Mouse (Mus musculus): ENCODE data around the gene Aff3.

The Aff3 gene

GRCm38 (mm10) chr1:38541536-38541935 lies 123.2 kb downstream of the Aff3 start:
- DNase-seq (ENCODE audit: low spot score): no peak

GRCm38 (mm10) chr1:38536929-38537540 lies 127.7 kb downstream of the Aff3 start:
- DNase-seq (ENCODE audit: low spot score): no peak

- no peak for DNase-seq (ENCODE audit: low spot score)
Observed at GRCm38 (mm10) chr1:38532581-38532980, 132.2 kb downstream of the Aff3 start.

- no peak for DNase-seq (ENCODE audit: low spot score)
Observed at GRCm38 (mm10) chr1:38528607-38529006, 136.1 kb downstream of the Aff3 start.

GRCm38 (mm10) chr1:38526568-38526967 lies 138.2 kb downstream of the Aff3 start:
- DNase-seq (ENCODE audit: low spot score): no peak

- no peak for DNase-seq (ENCODE audit: low spot score)
Observed at GRCm38 (mm10) chr1:38521651-38522050, 143.1 kb downstream of the Aff3 start.

- no peak for DNase-seq (ENCODE audit: low spot score)
Observed at GRCm38 (mm10) chr1:38516225-38516624, 148.5 kb downstream of the Aff3 start.

- DNase-seq (ENCODE audit: low spot score): no peak
Observed at GRCm38 (mm10) chr1:38514634-38515011, 150.1 kb downstream of the Aff3 start.

- peak; percentile 63 for DNase-seq (ENCODE audit: low spot score)
Observed at GRCm38 (mm10) chr1:38513970-38514633, 150.7 kb downstream of the Aff3 start.

- peak; percentile 67 for DNase-seq (ENCODE audit: low spot score)
Observed at GRCm38 (mm10) chr1:38512258-38513081, 152.3 kb downstream of the Aff3 start.

- DNase-seq (ENCODE audit: low spot score): peak; percentile 56
Observed at GRCm38 (mm10) chr1:38511076-38511475, 153.7 kb downstream of the Aff3 start.

- no peak for DNase-seq (ENCODE audit: low spot score)
Observed at GRCm38 (mm10) chr1:38509301-38509700, 155.5 kb downstream of the Aff3 start.

- DNase-seq (ENCODE audit: low spot score): no peak
Observed at GRCm38 (mm10) chr1:38507636-38508179, 157.0 kb downstream of the Aff3 start.

- no peak for DNase-seq (ENCODE audit: low spot score)
Observed at GRCm38 (mm10) chr1:38506396-38506795, 158.4 kb downstream of the Aff3 start.

GRCm38 (mm10) chr1:38503431-38504089 lies 161.2 kb downstream of the Aff3 start:
- no peak for DNase-seq (ENCODE audit: low spot score)

GRCm38 (mm10) chr1:38502797-38503196 lies 162.0 kb downstream of the Aff3 start:
- DNase-seq (ENCODE audit: low spot score): no peak

GRCm38 (mm10) chr1:38501231-38501630 lies 163.5 kb downstream of the Aff3 start:
- DNase-seq (ENCODE audit: low spot score): no peak

- DNase-seq (ENCODE audit: low spot score): no peak
Observed at GRCm38 (mm10) chr1:38499500-38499899, 165.3 kb downstream of the Aff3 start.

- peak; percentile 55 for DNase-seq (ENCODE audit: low spot score)
Observed at GRCm38 (mm10) chr1:38497576-38497975, 167.2 kb downstream of the Aff3 start.

GRCm38 (mm10) chr1:38496886-38497528 lies 167.7 kb downstream of the Aff3 start:
- no peak for DNase-seq (ENCODE audit: low spot score)

GRCm38 (mm10) chr1:38495284-38495683 lies 169.5 kb downstream of the Aff3 start:
- DNase-seq (ENCODE audit: low spot score): no peak

GRCm38 (mm10) chr1:38489733-38490132 lies 175.0 kb downstream of the Aff3 start:
- DNase-seq (ENCODE audit: low spot score): no peak

All from embryo, embryonic 10.5 days (tissue).